Mouse (Mus musculus): ENCODE data around the gene Ank3.

Ank3 gene

GRCm38 (mm10) chr10:69787379-69787778, 388.8 kb downstream of the Ank3 start:
- DNase-seq: peak; percentile 16

- no peak for DNase-seq
Observed at GRCm38 (mm10) chr10:69790606-69791005, 392.0 kb downstream of the Ank3 start.

GRCm38 (mm10) chr10:69791951-69792350, 393.4 kb downstream of the Ank3 start:
- no peak for DNase-seq

GRCm38 (mm10) chr10:69792400-69792799, 393.8 kb downstream of the Ank3 start:
- DNase-seq: peak; percentile 26

GRCm38 (mm10) chr10:69793079-69793478, 394.5 kb downstream of the Ank3 start:
- DNase-seq: peak; percentile 69

GRCm38 (mm10) chr10:69795656-69796055, 397.1 kb downstream of the Ank3 start:
- no peak for DNase-seq

- DNase-seq: peak; percentile 22
Observed at GRCm38 (mm10) chr10:69796421-69796886, 397.9 kb downstream of the Ank3 start.

GRCm38 (mm10) chr10:69803135-69803756, 404.7 kb downstream of the Ank3 start:
- peak; percentile 16 for DNase-seq

GRCm38 (mm10) chr10:69804613-69805012, 406.0 kb downstream of the Ank3 start:
- no peak for DNase-seq

GRCm38 (mm10) chr10:69810785-69811184, 412.2 kb downstream of the Ank3 start:
- DNase-seq: no peak

- no peak for DNase-seq
Observed at GRCm38 (mm10) chr10:69813823-69814522, 415.4 kb downstream of the Ank3 start.

- DNase-seq: no peak
Observed at GRCm38 (mm10) chr10:69821245-69821644, 422.7 kb downstream of the Ank3 start.

GRCm38 (mm10) chr10:69828770-69829169, 430.2 kb downstream of the Ank3 start:
- DNase-seq: no peak

- peak; percentile 17 for DNase-seq
Observed at GRCm38 (mm10) chr10:69829236-69829635, 430.7 kb downstream of the Ank3 start.

- peak; percentile 10 for DNase-seq
Observed at GRCm38 (mm10) chr10:69831568-69831967, 433.0 kb downstream of the Ank3 start.

GRCm38 (mm10) chr10:69832241-69832640, 433.7 kb downstream of the Ank3 start:
- DNase-seq: no peak

- no peak for DNase-seq
Observed at GRCm38 (mm10) chr10:69832822-69833221, 434.2 kb downstream of the Ank3 start.

- DNase-seq: peak; percentile 46
Observed at GRCm38 (mm10) chr10:69834700-69835099, 436.1 kb downstream of the Ank3 start.

- peak; percentile 65 for DNase-seq
Observed at GRCm38 (mm10) chr10:69845749-69846148, 447.2 kb downstream of the Ank3 start.

- DNase-seq: no peak
Observed at GRCm38 (mm10) chr10:69852366-69853091, 454.0 kb downstream of the Ank3 start.

GRCm38 (mm10) chr10:69854587-69855185, 456.1 kb downstream of the Ank3 start:
- no peak for DNase-seq

- no peak for DNase-seq
Observed at GRCm38 (mm10) chr10:69858011-69858410, 459.4 kb downstream of the Ank3 start.

GRCm38 (mm10) chr10:69858897-69859605, 460.5 kb downstream of the Ank3 start:
- DNase-seq: no peak
